Mouse (Mus musculus) heart, adult 18-20 months (tissue): ENCODE data around the gene Cacna2d4. TPM values are rescaled to one million over a fixed set of nuclear protein-coding genes. Genes with fewer than 3 reads are reported as not detected.

ENCODE experiments used
- DNase-seq, 2 experiments: peaks; one replicate each; pipeline ENCODE4 v3.0.0; 2021 to 2022; ENCODE audit warnings: mixed read lengths in 1 of 2
- total RNA-seq, 2 experiments: library from RNA; stranded (reverse); gene quantifications; 2 replicates each; pipeline ENCODE4 v1.2.3; 2021

The Cacna2d4 gene
- total RNA-seq, 2 experiments from 2014 or later, result not detected

GRCm38 (mm10) chr6:119312381-119312780 lies 76.1 kb downstream of the Cacna2d4 start:
- DNase-seq, result no peak

- no peak for DNase-seq
Observed at GRCm38 (mm10) chr6:119313096-119313495, 76.8 kb downstream of the Cacna2d4 start.

- DNase-seq, result no peak
Observed at GRCm38 (mm10) chr6:119313588-119314375, 77.5 kb downstream of the Cacna2d4 start.

- DNase-seq, result no peak
Observed at GRCm38 (mm10) chr6:119314751-119315476, 78.6 kb downstream of the Cacna2d4 start.

- DNase-seq, result no peak
Observed at GRCm38 (mm10) chr6:119318732-119319131, 82.4 kb downstream of the Cacna2d4 start.

GRCm38 (mm10) chr6:119319358-119319757 lies 83.0 kb downstream of the Cacna2d4 start:
- no peak for DNase-seq

GRCm38 (mm10) chr6:119320481-119320880 lies 84.2 kb downstream of the Cacna2d4 start:
- peak in 1 of 2 experiments; percentile 18 for DNase-seq

GRCm38 (mm10) chr6:119321752-119322151 lies 85.4 kb downstream of the Cacna2d4 start:
- no peak for DNase-seq

GRCm38 (mm10) chr6:119324776-119325175 lies 88.5 kb downstream of the Cacna2d4 start:
- no peak for DNase-seq

- DNase-seq, result no peak
Observed at GRCm38 (mm10) chr6:119325978-119326377, 89.7 kb downstream of the Cacna2d4 start.

GRCm38 (mm10) chr6:119326541-119326940 lies 90.2 kb downstream of the Cacna2d4 start:
- no peak for DNase-seq

GRCm38 (mm10) chr6:119328521-119329115 lies 92.3 kb downstream of the Cacna2d4 start:
- peak in 1 of 2 experiments; percentile 25 for DNase-seq

- peak; percentile 15 to 18 for DNase-seq
Observed at GRCm38 (mm10) chr6:119329215-119329714, 92.9 kb downstream of the Cacna2d4 start.

- no peak for DNase-seq
Observed at GRCm38 (mm10) chr6:119329936-119330335, 93.6 kb downstream of the Cacna2d4 start.

- DNase-seq, result no peak
Observed at GRCm38 (mm10) chr6:119330506-119330905, 94.2 kb downstream of the Cacna2d4 start, which contains the start of gene Lrtm2. TSS of gene Lrtm2 (minus strand) at chr6:119330766.

GRCm38 (mm10) chr6:119332111-119332510 lies 95.8 kb downstream of the Cacna2d4 start:
- DNase-seq, result no peak

- no peak for DNase-seq
Observed at GRCm38 (mm10) chr6:119333202-119333601, 96.9 kb downstream of the Cacna2d4 start.

GRCm38 (mm10) chr6:119333831-119334230 lies 97.5 kb downstream of the Cacna2d4 start:
- no peak for DNase-seq

GRCm38 (mm10) chr6:119336124-119336523 lies 99.8 kb downstream of the Cacna2d4 start:
- DNase-seq, result no peak

GRCm38 (mm10) chr6:119337287-119337686 lies 101.0 kb downstream of the Cacna2d4 start:
- DNase-seq, result no peak

GRCm38 (mm10) chr6:119338121-119338912 lies 102.0 kb downstream of the Cacna2d4 start:
- no peak for DNase-seq

GRCm38 (mm10) chr6:119341409-119341808 lies 105.1 kb downstream of the Cacna2d4 start:
- DNase-seq, result peak; percentile 36 to 47
